Mouse (Mus musculus): Measurements from ENCODE around the gene Spata4. TPM values are rescaled to one million over a fixed set of nuclear protein-coding genes. Genes with fewer than 3 reads are reported as not detected.
"Not testable (repeated sequence)": the region's sequence is repeated elsewhere in the genome, so short reads cannot be mapped to it uniquely, and the experiment has no call there.

The Spata4 gene
- polyA plus RNA-seq (2017; shearing (Covaris generic)) = not detected

- no peak for ATAC-seq
Measured at GRCm38 (mm10) chr8:54600671-54601251, at the start of gene Spata4. Gene Spata4, plus strand, starts transcription at chr8:54600781.

GRCm38 (mm10) chr8:54554921-54555320 is 45.7 kb upstream of the Spata4 start:
- ATAC-seq = no peak

GRCm38 (mm10) chr8:54562137-54562536 is 38.4 kb upstream of the Spata4 start:
- no peak for ATAC-seq

DNA sequence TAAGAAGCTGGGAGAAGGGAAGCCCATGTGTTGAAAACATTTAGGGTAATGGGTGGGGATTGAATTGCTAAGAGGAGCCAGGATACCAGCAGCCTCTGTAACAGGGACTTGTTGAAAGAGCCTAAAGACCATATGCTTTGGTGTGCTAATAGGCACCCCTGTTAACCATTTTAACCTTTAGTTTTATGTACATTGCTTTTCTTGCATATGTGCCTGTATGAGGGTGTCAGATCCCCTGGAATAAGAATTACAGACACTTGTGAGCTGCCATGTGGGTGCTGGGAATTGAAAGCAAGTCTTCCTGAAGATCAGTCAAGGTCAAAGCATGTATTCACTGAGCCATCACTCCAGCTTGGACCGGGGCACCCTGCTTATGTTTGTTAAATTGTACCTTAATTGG is 35.4 kb upstream of the Spata4 start:
- ATAC-seq = no peak

DNA sequence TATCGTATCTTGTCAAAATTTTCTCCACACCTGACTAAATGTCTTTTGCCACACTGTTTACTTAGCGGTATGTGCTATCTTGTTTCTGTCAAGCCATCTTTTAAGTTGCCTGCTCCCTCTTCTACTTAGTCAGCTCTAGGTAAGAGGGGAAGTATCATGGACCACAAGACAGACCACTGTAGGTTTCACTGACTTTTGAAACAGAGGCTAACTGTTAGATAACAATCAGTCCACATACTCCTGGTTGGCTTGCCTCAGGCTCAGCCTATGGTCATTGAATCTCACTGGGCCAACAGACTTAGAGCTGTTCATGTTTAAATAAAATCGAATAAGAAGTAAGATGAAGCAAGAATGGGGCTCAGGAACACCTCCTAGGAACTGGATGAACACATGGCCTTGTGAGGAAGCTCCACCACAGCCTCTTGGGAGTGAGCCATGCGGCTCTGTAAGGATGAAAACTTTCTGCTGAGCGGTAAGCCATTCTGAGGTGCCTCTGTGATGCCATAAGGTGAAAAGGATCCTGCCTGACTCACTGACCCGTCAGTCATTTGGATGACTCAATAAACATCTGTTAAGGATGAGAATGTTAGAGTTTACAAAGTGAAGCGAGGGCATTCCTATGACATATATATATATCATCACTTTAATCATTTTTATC is 34.8 kb upstream of the Spata4 start:
- ATAC-seq = no peak

DNA sequence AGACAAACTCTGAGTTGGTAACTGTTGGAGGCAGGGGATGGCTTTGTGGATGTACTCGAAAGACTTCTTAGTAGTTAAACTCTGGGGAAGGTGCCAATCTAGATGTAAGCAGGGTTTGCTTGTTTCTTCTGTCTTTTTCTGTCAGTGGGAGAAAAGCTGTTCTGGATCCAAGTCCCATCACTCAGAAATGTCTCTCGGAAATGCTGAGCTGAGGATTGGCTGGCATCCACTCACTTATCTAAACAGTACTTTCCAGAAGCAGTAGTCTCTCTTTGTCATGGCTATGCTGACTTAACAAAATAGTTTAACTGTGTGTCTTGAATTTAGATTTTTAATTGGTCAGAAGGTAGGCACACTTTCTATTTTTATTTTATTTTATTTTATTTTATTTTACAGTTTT is 33.4 kb upstream of the Spata4 start:
- no peak for ATAC-seq

- ATAC-seq = no peak
Measured at GRCm38 (mm10) chr8:54570618-54571609, 29.7 kb upstream of the Spata4 start.

DNA sequence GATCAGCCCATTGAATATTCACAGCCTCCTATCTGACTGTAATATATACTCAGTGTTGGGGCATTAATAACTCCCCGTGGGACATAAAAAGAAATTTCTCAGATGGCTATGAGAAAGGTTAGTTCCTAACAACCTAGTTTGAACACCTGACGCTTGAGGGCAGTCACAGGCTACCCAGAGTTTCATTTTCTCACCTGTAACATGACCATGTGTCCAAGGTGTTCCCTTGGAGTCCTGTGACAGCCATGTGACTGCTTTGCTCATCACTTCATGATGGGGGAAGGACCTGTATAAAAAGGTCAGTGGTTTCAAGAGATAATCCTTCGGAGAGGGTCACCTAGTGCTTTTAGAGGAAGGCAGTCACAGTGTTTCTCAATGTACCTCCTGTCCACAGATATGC is 19.1 kb upstream of the Spata4 start:
- no peak for ATAC-seq

GRCm38 (mm10) chr8:54582886-54583285 is 17.7 kb upstream of the Spata4 start:
- ATAC-seq = no peak

- no peak for ATAC-seq
Measured at GRCm38 (mm10) chr8:54594634-54595033, 5.9 kb upstream of the Spata4 start.

DNA sequence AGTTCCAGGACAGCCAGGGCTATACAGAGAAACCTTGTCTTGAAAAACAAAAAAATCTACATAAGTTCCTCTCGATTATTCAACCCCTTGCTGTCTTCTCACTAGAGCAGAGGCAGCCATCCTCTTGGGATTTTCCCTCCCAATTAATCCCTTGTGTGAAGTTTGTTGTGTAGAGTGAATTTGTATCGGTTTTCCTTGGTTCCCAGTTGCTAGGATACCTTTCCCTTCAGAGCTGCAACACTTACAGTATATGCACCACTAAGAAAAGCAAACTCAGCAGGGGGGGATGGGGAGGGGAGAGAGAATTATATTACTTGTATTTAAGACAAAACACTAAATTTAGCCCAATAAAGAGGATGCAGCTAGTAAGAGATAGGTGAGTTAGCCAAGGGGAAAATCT is 4.5 kb upstream of the Spata4 start:
- ATAC-seq = no peak

GRCm38 (mm10) chr8:54596940-54597339 is 3.6 kb upstream of the Spata4 start:
- no peak for ATAC-seq

- ATAC-seq = no peak
Measured at GRCm38 (mm10) chr8:54597386-54597785, 3.2 kb upstream of the Spata4 start.

GRCm38 (mm10) chr8:54603440-54603839 is 2.9 kb downstream of the Spata4 start:
- no peak for ATAC-seq

GRCm38 (mm10) chr8:54609336-54609735 is 8.8 kb downstream of the Spata4 start:
- no peak for ATAC-seq

- no peak for ATAC-seq
Measured at GRCm38 (mm10) chr8:54610238-54610637, 9.7 kb downstream of the Spata4 start.

DNA sequence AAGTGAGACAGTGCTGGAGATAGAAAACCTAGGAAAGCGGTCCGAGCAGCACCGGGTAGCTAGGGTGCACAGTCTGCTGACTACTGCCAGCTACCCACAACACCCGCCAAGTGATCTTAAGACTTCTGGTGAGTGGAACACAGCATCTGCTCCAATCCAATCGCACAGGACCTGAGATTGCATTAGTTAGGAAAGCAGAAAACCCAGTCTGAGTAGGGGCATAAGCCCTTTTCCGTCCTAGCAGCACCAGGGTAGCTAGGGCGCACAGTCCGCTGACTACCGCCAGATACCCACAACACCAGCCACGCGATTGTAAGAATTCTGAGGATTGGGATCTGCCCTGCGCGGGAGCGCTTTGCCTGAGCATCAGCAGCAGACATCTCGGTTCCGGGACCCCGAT is 16.1 kb downstream of the Spata4 start:
- ATAC-seq = not testable (repeated sequence)

- ATAC-seq = no peak
Measured at GRCm38 (mm10) chr8:54638634-54639033, 38.1 kb downstream of the Spata4 start.

Other genes with a start within 250 kb of the Spata4 start
- not detected for gene Asb5, start 71.2 kb upstream of the Spata4 start, polyA plus RNA-seq (2017; shearing (Covaris generic))
- gene Spcs3, start 70.8 kb upstream of the Spata4 start, polyA plus RNA-seq (2017; shearing (Covaris generic)) = 100 to 1,000 TPM; 129 to 147 TPM

Data from activated CD4-positive, CD25-positive, alpha-beta regulatory T cell, adult 4 months (primary cell).